Mouse (Mus musculus): ENCODE data around the gene Odaph. TPM values are rescaled to one million over a fixed set of nuclear protein-coding genes. Genes with fewer than 3 reads are reported as not detected.

The Odaph gene
- not detected for polyA plus RNA-seq (2017; shearing (Covaris generic))

DNA sequence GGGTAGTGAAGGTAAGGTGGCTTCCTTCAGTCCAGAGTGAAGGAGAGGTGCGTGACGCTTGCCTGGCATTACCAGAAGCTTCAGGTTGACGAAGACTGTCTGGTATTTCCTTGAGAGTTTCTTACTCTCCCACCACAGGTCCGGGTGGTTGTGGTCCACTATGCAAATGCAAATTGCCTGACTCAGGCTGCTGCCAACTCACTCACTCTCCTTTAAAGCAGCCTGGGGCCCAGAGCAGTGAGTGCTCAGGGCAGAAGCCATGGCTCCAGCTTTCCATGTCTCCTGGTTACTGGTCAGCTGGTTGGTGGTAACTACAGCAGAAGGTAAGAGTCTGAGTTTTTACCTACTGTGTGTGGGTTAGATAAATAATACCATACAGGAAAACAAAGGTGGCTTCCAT, at the start of gene Odaph:
Gene Odaph (plus strand): TSS at position 240 of the 400 bp plus-strand sequence.

GRCm38 (mm10) chr5:91962639-91963440, 24.4 kb upstream of the Odaph start, which contains the start of gene Rchy1:
Rchy1 (minus strand) TSS chr5:91963068.

GRCm38 (mm10) chr5:92043783-92044182, 56.5 kb downstream of the Odaph start, which contains the start of gene Cdkl2:
Cdkl2 (minus strand) TSS chr5:92043883.

Other genes starting within 250 kb of the Odaph start
- 107 TPM for gene Rchy1, start 24.4 kb upstream of the Odaph start, polyA plus RNA-seq (2017; shearing (Covaris generic))
- gene Cdkl2, start 56.4 kb downstream of the Odaph start, polyA plus RNA-seq (2017; shearing (Covaris generic)), result 3.8 TPM
- gene G3bp2, start 96.2 kb downstream of the Odaph start, polyA plus RNA-seq (2017; shearing (Covaris generic)), result 191 TPM
- gene Uso1, start 150.5 kb downstream of the Odaph start, polyA plus RNA-seq (2017; shearing (Covaris generic)), result 44.1 TPM
- gene U90926, start 227.9 kb downstream of the Odaph start, polyA plus RNA-seq (2017; shearing (Covaris generic)), result not detected

Measured in effector memory CD4-positive, alpha-beta T cell, adult 7 months (primary cell).